Mouse (Mus musculus): Measurements from ENCODE around the gene Slc44a1.

Slc44a1 gene

GRCm38 (mm10) chr4:53621084-53621483 is 180.9 kb downstream of the Slc44a1 start:
- no peak for DNase-seq

- DNase-seq, result peak; percentile 40
These were observed 181.3 kb downstream of the Slc44a1 start for GRCm38 (mm10) chr4:53621490-53621889.

DNA sequence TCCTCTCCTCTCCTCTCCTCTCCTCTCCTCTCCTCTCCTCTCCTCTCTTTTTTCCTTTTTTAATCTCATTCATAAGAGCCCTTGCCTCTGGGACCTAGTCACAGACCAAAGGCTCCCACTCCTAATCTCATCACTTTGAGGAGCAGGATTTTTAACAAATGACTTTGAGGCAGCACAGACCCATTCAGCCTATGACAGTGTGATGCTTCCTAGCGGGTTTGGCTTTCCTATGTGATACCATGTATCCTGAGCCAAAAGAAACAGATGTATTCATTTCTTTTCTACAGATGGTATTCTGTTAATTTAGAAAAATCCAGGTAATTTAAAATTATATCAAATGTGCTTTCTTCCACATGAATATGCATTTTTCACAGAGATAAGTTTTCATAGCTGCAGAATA is 183.5 kb downstream of the Slc44a1 start:
- DNase-seq, result no peak

- DNase-seq, result peak; percentile 58
These were observed 184.6 kb downstream of the Slc44a1 start for GRCm38 (mm10) chr4:53624816-53625215.

DNA sequence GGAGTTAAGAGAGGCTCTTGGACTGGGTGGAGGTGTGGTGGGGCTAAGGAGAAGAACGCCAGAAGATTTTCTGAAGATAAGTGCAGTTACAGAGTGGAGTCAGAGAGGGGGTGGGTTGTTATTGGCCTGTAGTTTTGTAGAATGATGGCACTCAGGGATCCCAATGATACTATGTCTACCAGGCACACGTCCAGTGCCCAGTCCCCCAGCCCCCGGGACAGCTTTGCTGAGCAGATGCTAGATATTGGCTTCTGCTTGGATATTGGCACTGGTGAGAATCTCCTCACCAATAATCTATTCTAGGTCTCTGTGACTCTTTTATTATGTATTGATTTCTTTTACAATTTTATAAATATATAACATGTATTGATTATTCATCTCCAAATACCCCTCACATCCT is 185.1 kb downstream of the Slc44a1 start:
- no peak for DNase-seq

GRCm38 (mm10) chr4:53628924-53629323 is 188.7 kb downstream of the Slc44a1 start:
- peak; percentile 71 for DNase-seq

GRCm38 (mm10) chr4:53630963-53631315 is 190.7 kb downstream of the Slc44a1 start:
- DNase-seq, result no peak

DNA sequence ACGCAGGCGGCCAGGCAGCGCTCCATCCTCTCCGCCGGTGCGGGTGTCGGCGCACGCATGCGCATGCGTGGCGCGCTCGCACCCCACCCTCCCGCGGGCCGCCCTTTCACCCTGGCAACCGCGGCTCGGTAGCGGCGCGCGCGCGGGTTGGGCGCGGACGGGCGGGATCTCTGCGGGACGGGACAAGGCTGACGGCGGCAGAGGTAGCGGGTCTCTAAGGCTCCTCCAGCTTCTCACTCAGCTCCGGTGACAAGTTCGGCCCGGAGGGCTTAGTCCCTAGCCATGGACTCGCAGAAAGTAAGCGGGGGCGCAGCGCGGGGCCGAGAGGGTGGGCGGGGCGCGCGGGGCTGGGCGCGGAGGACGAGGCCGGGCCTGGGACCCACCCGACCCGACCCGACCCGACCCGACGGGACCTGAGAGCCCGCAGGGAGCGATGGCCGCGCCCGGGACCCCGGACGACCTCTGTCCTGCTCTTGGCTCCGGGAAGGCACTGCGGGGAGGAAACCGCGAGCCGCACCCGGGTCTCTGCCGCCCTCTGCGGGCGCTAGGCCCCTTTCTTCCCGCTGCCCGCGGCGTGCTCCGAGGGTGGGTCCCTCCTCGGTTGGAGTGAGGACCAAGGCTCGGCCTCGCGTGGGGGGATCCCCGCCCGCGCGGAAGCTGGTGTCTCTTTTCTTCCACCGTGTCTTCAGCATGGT is 191.2 kb downstream of the Slc44a1 start, which contains the start of gene Fsd1l:
TSS of gene Fsd1l (plus strand) at position 156 of the 695 bp plus-strand sequence.
- DNase-seq, result peak; percentile 48

DNA sequence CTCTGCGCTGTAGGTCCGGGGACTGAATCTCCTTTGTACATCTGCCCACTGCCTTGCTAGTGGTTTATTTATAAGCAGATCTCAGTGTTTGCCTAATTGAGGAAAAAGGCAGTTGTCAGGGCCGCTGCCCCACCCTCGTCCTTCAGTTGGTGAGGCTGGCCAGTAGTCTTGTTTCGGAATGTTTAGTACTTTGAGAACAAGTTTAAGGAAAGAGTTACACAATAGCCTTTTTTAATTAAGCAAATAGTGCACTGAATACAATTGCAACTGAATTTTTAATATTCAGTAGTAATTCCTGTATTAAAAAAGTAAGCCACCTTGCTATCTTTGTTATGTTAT is 191.8 kb downstream of the Slc44a1 start:
- DNase-seq, result peak; percentile 17

DNA sequence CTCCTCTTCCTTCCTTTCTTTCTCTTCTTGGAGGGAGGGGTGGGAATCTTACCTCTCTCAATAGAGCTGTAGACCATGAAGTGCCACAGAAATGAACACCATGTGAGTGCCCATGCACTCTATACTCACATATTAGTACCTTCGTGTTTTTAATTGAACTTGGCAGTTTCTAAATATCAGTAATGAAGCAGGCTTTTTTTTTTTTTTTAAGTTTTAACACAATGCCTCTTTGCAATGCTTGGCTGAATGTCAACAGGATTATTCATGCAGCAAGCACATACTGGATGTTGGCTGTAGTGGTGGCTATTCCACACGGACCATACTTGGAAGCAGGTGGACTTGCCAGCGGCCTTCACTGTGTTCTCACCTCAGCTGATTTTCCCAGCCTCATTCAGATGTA is 195.1 kb downstream of the Slc44a1 start:
- DNase-seq, result no peak

DNA sequence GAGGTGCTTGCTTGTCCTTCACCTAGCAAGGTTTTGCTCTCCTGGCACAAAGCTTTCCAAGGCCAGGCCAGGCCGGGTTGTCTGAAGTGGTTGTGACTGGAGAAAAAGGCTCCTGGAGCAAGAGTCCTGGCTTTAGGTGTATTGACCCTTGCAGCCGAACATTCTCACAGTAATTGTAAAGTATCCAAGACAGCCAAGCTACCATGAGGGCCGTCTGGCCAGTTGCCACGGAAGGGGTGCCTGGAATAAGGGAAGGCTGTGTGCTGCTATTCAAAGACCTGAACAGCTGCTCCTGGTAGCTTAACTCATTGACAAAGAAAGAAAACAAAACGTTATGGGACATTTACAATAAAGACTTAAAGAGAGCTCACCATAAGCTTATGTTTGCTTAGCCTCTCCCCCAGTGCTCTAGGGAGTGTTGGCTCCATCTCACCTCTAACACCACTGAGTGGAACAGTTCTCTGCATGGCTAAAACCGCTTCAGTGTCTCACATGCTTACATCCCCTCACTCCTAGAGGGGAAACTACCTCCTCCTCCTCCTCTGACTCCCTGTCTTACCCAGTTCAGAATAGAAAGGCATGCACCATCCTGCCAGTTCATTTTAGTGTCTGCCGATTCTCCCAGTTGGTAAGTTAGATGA is 197.2 kb downstream of the Slc44a1 start:
- DNase-seq, result no peak

DNA sequence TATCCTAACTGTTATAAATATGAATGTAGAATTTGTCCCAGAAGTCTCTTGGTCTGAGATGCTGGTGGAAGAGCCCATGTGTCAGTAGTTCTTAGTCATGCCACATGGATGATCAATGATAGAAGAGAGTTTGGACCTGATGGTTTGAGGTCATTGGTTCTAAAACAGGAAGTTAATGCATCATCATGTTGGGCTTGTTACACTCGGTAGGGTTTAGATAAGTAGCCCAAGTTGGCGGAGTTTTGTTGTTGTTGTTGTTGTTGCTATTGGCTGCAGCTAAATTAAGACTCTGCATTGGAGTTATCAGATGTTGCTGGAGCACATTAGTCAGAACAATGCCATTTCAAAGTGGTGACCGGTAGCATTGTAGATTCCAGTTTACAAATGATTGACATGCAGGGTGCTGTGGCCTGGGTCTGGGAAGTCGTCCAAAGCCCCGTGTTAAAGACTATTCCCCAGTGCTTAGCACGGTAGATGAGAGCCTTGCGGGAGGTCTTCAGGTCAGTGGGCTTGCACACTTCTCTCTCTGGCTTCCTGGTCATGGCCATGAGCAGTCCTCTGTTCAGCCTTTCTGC is 198.4 kb downstream of the Slc44a1 start:
- no peak for DNase-seq

DNA sequence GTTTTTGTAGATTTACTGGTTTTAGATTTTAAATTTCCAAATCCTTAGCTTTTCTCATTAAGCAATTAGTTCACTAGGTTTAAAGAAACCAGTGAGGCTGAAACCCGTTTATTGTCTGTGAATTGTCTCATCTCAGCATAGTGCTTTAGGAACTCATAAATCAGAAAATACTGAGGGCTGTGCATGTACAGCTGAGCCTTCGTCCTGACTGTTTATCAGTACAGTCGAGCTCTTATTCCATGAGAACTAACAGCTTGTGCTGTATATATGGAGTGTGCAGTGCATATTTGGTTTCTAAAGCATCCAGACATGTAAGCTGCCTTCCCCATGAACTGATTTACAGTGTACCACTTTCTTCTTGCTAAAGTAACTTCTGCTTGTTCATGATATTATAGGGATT is 217.8 kb downstream of the Slc44a1 start:
- DNase-seq, result no peak

DNA sequence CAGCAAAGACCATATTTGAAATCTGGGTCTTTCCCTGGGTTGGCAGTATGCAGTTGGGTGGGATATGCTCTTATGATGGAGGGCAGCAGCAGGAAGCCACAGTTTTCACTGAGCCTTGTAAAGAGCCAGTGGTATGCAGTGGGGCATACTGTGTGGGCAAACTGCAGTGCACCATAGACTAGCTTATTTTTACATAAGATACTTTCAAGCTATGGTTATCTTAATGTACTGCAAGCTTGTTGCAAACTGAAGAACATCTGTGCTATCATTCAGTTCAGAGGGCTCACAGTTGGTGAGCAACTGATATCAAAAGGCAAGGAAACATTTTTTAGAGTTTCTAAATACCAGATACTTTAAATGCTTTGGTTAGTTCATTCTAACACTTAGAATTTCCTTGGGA is 220.5 kb downstream of the Slc44a1 start:
- no peak for DNase-seq
